Mouse (Mus musculus) adrenal gland, adult (tissue): ENCODE data around the gene Tmem150a.
A peak's percentile ranks its signal among the peaks of the same experiment; 100 is the strongest.

Experiments used
- DNase-seq, 2 experiments: peaks; one replicate each; pipeline ENCODE4 v3.0.0; 2022 to 2023; ENCODE audit warnings: low spot score in 1 of 2; ENCODE audit not compliant: inconsistent age in 2 of 2

Gene Tmem150a

DNA sequence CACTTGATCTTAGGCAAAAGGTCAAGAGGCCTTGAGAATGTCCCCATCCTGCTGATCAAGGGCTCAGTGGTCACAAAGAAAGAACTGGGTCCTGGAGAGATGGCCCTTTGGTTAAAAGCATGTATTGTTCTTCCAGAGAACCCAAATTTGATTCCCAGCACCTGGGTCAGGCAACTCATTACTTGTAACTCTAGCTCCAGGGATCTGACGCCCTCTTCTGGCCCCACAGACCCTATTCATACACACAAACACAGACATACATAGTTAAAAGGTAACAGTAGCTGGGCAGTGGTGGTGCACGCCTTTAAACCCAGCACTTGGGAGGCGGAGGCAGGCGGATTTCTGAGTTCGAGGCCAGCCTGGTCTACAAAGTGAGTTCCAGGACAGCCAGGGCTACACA, 37.1 kb downstream of the Tmem150a start:
- DNase-seq = no peak

DNA sequence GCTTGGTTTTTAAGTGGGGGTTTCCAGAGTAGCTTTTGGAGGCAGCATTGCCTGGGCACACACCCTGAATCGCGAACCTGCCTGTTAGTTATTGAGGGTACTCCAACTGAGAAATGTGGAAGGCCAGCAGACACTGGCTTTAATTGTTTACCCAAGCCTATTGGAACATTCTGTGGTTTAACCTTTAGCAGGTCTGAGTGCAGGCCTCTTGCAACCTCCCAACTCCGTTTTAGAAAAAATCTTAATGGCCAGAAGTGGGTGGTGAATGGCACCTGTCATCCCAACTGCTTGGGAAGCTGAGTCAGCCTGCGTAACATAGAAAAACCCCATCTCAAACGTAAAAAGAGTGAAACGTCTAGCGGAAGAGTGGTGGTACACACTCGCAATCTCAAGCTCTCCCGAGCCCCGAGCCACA, 41.6 kb downstream of the Tmem150a start:
- no peak for DNase-seq

DNA sequence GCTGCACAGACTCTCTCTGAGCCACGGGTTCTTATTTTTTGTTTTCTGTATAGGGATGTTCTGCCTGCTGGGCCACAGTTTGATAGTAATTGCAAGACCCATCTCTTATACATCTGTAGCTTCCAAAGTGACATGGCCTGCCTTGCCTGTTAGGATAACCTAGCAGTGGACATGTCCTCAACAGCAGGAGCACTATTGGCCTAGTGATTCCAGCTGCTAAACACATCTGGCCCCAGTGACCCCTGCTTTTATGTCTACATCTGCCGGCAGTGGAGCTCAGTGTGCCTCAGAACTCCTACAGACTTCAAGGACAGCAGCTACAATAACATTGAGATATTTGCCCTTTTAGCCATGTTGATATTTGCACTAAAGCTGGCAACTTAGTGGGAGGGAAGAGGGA, 44.7 kb downstream of the Tmem150a start:
- DNase-seq = no peak

DNA sequence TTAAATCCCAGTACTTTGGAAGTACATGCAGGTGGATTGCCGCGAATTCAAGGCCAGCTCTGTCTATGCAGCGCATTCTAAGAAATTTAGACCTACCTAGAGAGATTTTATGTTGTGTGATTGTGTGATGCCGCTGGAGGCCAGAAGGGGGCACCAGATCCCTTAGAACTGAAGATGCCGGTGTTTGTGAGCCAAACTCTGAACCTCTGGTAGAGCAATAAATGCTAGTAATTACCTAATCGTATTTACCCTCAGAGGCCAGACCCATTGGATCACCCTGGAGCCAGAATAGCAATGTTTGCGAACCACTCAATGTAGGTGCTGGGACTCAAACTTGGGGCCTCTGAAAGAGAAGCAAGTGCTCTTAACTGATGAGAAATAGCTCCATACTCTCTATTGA, 46.6 kb downstream of the Tmem150a start:
- DNase-seq = peak; percentile 75 to 93

DNA sequence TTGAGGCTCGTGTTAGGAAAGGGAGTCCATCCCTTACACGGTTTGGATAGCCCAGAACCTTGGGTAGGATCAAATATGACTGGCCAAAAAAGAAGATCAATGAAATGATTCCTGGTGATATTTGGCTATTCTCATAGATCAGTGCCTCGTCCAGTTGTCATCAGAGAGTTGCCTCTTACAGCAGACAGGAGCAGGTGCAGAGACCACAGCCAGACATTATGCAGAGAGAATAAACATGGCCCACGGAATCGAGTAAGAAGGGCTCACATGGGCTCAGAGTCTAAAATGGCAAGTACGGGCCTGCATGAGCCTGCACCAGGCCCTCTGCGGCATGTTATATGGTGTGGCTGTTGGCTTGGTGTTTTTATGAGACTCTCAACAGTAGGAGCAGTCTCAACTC, 50.1 kb downstream of the Tmem150a start:
- no peak for DNase-seq

DNA sequence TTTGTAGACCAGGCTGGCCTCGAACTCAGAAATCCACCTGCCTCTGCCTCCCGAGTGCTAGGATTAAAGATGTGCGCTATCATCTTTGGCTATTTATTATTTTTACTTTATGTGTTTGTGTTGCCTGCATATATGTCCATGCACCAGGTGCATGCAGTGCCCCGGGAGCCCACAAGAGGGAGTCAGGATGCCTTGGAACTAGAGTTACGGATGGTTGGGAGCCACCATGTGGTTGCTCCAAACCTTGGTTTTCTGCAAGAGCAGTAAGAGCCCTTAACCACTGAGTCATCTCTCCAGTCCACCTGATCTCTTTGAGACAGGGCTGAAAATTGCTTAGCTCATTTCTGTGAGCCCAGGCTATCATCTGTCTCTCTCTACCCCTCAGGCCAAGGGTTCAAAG, 51.9 kb downstream of the Tmem150a start:
- DNase-seq = peak; percentile 87 to 95
